Mouse (Mus musculus) liver, embryonic 12.5 days (tissue): ENCODE measurements at regions not wholly inside any gene's neighbourhood (a gene's known extent, or its start where the extent isn't known, plus 50 kb on each side); places are given as distances from the start of the nearest gene placed in this dataset.
A peak's percentile ranks its signal among the peaks of the same experiment; 100 is the strongest.

Experiments
- ATAC-seq: fragments of 200-750 bp; cut with Nextera tagmentation; 2 replicates; pipeline ENCODE4 v1.8.0; 2017; ENCODE audit warnings: moderate number of reproducible peaks, mild to moderate bottlenecking, moderate library complexity
- H3K27ac ChIP-seq: fragments of 300-500 bp; sonication (generic); 2 replicates; pipeline ENCODE4 v1.5.1; 2016; ENCODE audit warnings: mild to moderate bottlenecking
- H3K27me3 ChIP-seq: fragments of 300-500 bp; sonication (generic); replicated peaks from 2 replicates; pipeline ENCODE4 v1.6.1; 2016; ENCODE audit warnings: mild to moderate bottlenecking, moderate library complexity
- H3K36me3 ChIP-seq: fragments of 300-500 bp; sonication (generic); 2 replicates; pipeline ENCODE4 v1.6.1; 2016; ENCODE audit warnings: mild to moderate bottlenecking, moderate library complexity
- H3K4me1 ChIP-seq: fragments of 300-500 bp; sonication (generic); 2 replicates; pipeline ENCODE4 v1.6.1; 2016
- H3K4me2 ChIP-seq: fragments of 300-500 bp; sonication (generic); 2 replicates; pipeline ENCODE4 v1.6.1; 2016; ENCODE audit warnings: mild to moderate bottlenecking, moderate library complexity
- H3K4me3 ChIP-seq: fragments of 300-500 bp; sonication (generic); 2 replicates; pipeline ENCODE4 v1.5.1; 2016; ENCODE audit warnings: mild to moderate bottlenecking, moderate library complexity
- H3K9ac ChIP-seq: fragments of 300-500 bp; sonication (generic); 2 replicates; pipeline ENCODE4 v1.6.1; 2016; ENCODE audit warnings: mild to moderate bottlenecking, moderate library complexity
- H3K9me3 ChIP-seq: fragments of 300-500 bp; sonication (generic); replicated peaks from 2 replicates; pipeline ENCODE4 v1.6.1; 2016; ENCODE audit warnings: mild to moderate bottlenecking, moderate library complexity
- WGBS: fragments of 180-500 bp; shearing (Covaris S2); methylation state at CpG from one replicate; pipeline ENCODE4 v1.1.7; 2016; ENCODE audit not compliant: insufficient replicate concordance; 5-methylcytosine and 5-hydroxymethylcytosine counted together

- H3K4me1 ChIP-seq: peaks cover 6% of the 10 kb centered on the region
- H3K27me3 ChIP-seq: no peaks in the 10 kb centered on the region
- no peak overlapping the region for H3K4me3 ChIP-seq
- H3K4me2 ChIP-seq: no peak overlapping the region
- H3K36me3 ChIP-seq: no peaks in the 10 kb centered on the region
- no peak for ATAC-seq
- H3K27ac ChIP-seq: no peak overlapping the region
- H3K9me3 ChIP-seq: no peaks in the 10 kb centered on the region
- 72% methylated on average over 8 of the region's 8 CpGs for WGBS
- no peak overlapping the region for H3K9ac ChIP-seq
Observed at GRCm38 (mm10) chr15:96130531-96130930, 156.8 kb upstream of the Arid2 start.

GRCm38 (mm10) chr15:96131582-96132091 is 155.7 kb upstream of the Arid2 start:
- Histone ChIP-seq H3K4me1 (peaks cover 10% of the 10 kb centered on the region), H3K9ac (no peak overlapping the region), H3K36me3 (no peaks in the 10 kb centered on the region), H3K27me3 (no peaks in the 10 kb centered on the region), H3K4me3 (no peak overlapping the region), H3K9me3 (no peaks in the 10 kb centered on the region), H3K4me2 (no peak overlapping the region), H3K27ac (no peak overlapping the region)
- no peak for ATAC-seq

GRCm38 (mm10) chr15:96132636-96133035 is 154.7 kb upstream of the Arid2 start:
- ATAC-seq: no peak
- peaks cover 10% of the 10 kb centered on the region for H3K4me1 ChIP-seq
- H3K9ac ChIP-seq: no peak overlapping the region
- H3K27ac ChIP-seq: no peak overlapping the region
- H3K36me3 ChIP-seq: no peaks in the 10 kb centered on the region
- no peak overlapping the region for H3K4me2 ChIP-seq
- no peaks in the 10 kb centered on the region for H3K27me3 ChIP-seq
- WGBS: 53% methylated on average over 3 of the region's 3 CpGs
- H3K9me3 ChIP-seq: no peaks in the 10 kb centered on the region
- H3K4me3 ChIP-seq: no peak overlapping the region

DNA sequence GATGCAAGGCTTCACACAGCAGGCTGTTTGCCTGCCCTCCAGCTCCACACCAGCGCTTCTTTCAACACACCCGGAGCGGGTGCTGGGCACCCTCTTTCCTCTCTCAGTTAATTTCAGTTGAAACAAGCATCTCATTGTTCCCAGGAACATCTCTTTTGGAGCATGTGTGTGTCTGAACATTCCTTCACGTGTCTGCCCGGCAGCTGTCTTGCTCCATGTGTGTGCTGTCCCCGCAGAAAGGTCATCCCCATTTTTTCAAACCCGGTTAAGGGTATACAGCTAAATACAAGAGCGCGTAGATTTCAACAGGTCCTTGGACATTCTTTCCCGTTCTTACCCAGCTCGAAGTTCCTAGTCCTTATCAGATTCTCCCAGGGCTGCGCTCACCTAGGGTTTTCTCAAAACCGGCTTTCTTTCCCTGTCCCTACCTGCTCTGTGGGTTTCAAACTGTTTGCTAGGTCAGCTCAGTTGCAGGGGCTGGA is 152.0 kb upstream of the Arid2 start:
- no peak overlapping the region for H3K4me3 ChIP-seq
- peak overlapping the region; percentile 35 for H3K4me2 ChIP-seq
- no peak for ATAC-seq
- H3K36me3 ChIP-seq: no peaks in the 10 kb centered on the region
- 35% methylated on average over 13 of the region's 13 CpGs for WGBS
- no peak overlapping the region for H3K9ac ChIP-seq
- H3K9me3 ChIP-seq: no peaks in the 10 kb centered on the region
- H3K4me1 ChIP-seq: peaks cover 10% of the 10 kb centered on the region
- no peak overlapping the region for H3K27ac ChIP-seq
- H3K27me3 ChIP-seq: no peaks in the 10 kb centered on the region

- Histone ChIP-seq H3K9ac (no peak overlapping the region), H3K4me3 (no peak overlapping the region), H3K27ac (no peak overlapping the region), H3K36me3 (no peaks in the 10 kb centered on the region), H3K4me1 (peaks cover 10% of the 10 kb centered on the region), H3K4me2 (peak overlapping the region; percentile 35), H3K9me3 (no peaks in the 10 kb centered on the region), H3K27me3 (no peaks in the 10 kb centered on the region)
- 14% methylated on average over 6 of the region's 6 CpGs for WGBS
- 0 out of 2 replicates have a peak, but pooled peaks have one; percentile 37 for ATAC-seq
Observed at GRCm38 (mm10) chr15:96135816-96136215, 151.5 kb upstream of the Arid2 start.

DNA sequence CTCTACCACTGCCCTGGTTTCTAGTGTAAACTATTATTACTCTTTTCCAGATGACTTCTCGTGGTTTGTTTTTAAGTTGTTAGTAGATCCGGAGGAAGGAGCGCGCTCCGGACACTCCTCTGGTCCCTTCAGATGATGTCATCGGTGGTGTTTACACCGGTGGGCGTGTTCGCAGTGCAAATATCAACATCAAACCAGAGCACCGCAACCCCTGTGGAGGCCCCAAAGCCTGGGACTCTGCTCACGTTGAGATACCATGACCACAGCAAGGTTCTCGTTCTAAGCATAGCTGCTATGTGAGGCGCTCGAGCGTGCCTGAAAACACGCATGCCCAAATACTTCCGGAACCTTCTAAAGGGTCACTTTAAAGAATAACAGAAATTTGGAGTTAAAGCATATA is 149.8 kb upstream of the Arid2 start:
- 83% methylated on average over 17 of the region's 17 CpGs for WGBS
- no peaks in the 10 kb centered on the region for H3K27me3 ChIP-seq

GRCm38 (mm10) chr15:96137945-96138344 is 149.4 kb upstream of the Arid2 start:
- WGBS: 81% methylated on average over 3 of the region's 3 CpGs
- Histone ChIP-seq H3K27ac (no peak overlapping the region), H3K4me2 (no peak overlapping the region), H3K36me3 (no peaks in the 10 kb centered on the region), H3K9me3 (no peaks in the 10 kb centered on the region), H3K4me1 (peaks cover 10% of the 10 kb centered on the region), H3K9ac (no peak overlapping the region), H3K27me3 (no peaks in the 10 kb centered on the region), H3K4me3 (no peak overlapping the region)
- no peak for ATAC-seq

More for the DNA sequence above, 149.8 kb upstream of the Arid2 start:
- no peaks in the 10 kb centered on the region for H3K36me3 ChIP-seq
- no peak overlapping the region for H3K4me3 ChIP-seq
- H3K4me2 ChIP-seq: no peak overlapping the region
- no peak overlapping the region for H3K27ac ChIP-seq
- peaks cover 10% of the 10 kb centered on the region for H3K4me1 ChIP-seq
- no peak for ATAC-seq
- no peak overlapping the region for H3K9ac ChIP-seq
- H3K9me3 ChIP-seq: no peaks in the 10 kb centered on the region

DNA sequence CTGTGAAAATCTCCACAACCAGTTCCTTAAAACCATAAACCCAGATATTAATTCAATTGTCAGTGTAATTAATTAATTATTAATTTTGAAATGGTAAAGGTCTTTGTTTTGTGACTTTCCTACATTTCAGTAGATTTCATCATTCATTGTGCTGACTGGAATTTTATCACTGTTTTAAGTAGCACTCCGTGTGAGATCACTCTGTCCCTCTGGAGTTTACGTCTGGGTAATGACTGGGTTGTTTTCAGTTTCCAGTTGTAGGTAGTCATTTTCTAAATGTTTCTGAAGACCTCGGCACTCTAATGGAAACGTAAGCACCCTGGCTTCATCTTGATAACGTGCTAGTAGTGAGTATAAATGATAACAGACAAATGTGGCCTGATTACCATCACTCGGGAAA is 133.8 kb upstream of the Arid2 start:
- Histone ChIP-seq H3K27ac (no peak overlapping the region), H3K36me3 (no peaks in the 10 kb centered on the region), H3K4me2 (no peak overlapping the region), H3K27me3 (no peaks in the 10 kb centered on the region), H3K4me3 (no peak overlapping the region), H3K4me1 (no peaks in the 10 kb centered on the region), H3K9me3 (no peaks in the 10 kb centered on the region), H3K9ac (no peak overlapping the region)
- 61% methylated on average over 6 of the region's 6 CpGs for WGBS
- ATAC-seq: no peak

DNA sequence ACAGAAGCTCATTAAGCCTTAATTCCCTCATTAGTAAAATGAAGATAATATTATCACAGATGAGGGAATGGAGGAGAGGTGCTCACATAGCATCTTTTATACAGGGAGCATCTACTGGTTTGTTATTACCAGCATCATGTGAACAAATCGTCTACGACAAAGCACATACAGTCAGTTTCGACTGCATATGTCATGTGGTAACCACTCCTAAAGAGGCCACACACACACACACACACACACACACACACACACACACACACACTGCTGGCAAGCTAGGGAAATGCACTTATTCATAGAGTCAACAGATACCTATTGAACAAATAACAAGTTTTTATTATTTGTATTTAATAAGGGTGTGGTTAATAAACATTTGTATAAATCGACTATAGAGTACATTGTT is 129.0 kb upstream of the Arid2 start:
- 68% methylated on average over 4 of the region's 4 CpGs for WGBS
- no peak overlapping the region for H3K27ac ChIP-seq
- no peaks in the 10 kb centered on the region for H3K9me3 ChIP-seq
- no peak for ATAC-seq
- H3K4me3 ChIP-seq: no peak overlapping the region
- H3K4me1 ChIP-seq: no peaks in the 10 kb centered on the region
- no peaks in the 10 kb centered on the region for H3K27me3 ChIP-seq
- H3K4me2 ChIP-seq: no peak overlapping the region
- H3K9ac ChIP-seq: no peak overlapping the region
- no peaks in the 10 kb centered on the region for H3K36me3 ChIP-seq

DNA sequence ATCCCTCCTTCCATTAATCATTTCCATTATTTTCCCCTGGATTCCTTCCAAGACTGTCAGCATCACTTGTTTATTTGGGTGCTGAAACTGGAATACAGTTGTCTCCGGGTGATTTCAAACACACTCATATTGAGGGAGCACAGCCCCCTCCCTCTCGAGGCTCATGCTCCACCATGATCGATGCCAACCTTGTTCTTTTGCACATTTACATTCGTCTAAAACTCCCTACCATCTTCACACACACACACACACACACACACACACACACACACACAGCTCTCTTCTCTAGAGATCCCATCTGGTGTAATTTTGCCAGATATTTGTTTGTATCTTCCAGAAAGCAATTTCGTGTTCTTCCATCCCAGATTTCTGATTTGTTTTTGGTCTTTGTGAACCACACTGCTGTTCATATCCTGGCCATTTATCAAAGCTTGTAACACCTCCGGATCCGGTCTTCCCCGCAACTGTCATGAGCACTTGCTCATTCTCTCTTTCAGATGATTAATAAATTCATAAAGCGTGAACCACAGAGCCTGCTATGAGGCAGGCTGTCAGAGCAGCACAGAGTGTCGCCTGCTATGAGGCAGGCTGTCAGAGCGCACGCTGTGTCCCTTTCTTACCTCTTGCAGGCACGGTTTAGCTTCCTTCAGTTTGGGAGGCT is 122.4 kb upstream of the Arid2 start:
- no peak for ATAC-seq
- 64% methylated on average over 13 of the region's 13 CpGs for WGBS
- H3K27me3 ChIP-seq: peaks cover 6% of the 10 kb centered on the region
- H3K27ac ChIP-seq: no peak overlapping the region
- H3K9me3 ChIP-seq: no peaks in the 10 kb centered on the region
- H3K36me3 ChIP-seq: no peaks in the 10 kb centered on the region
- H3K4me3 ChIP-seq: no peak overlapping the region
- H3K4me1 ChIP-seq: no peaks in the 10 kb centered on the region
- no peak overlapping the region for H3K4me2 ChIP-seq
- no peak overlapping the region for H3K9ac ChIP-seq

DNA sequence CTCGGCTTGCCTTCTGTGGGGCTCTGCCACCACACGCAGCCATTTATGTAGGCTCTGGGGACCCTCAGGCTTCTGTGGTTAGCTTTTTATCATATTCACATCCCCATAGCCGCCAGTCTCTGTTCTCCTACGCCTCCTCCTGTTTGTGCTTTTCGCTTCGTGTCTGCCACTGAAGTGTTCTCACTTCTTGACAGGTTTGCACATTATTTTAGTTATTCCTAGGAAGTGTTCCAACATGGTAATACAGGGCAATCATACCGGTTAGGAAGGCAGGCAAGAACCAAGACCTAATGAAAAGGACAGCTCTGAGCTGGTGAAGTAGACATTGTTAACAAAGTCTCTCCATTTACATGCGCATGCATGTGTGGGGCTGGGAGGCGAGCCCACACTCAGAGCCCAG is 120.1 kb upstream of the Arid2 start:
- no peak overlapping the region for H3K9ac ChIP-seq
- 58% methylated on average over 9 of the region's 9 CpGs for WGBS
- no peaks in the 10 kb centered on the region for H3K9me3 ChIP-seq
- no peak overlapping the region for H3K4me2 ChIP-seq
- H3K36me3 ChIP-seq: no peaks in the 10 kb centered on the region
- 0 out of 2 replicates have a peak, but pooled peaks cover 3% of the 10 kb centered on the region for H3K4me1 ChIP-seq
- H3K4me3 ChIP-seq: no peak overlapping the region
- H3K27me3 ChIP-seq: peaks cover 29% of the 10 kb centered on the region
- no peak overlapping the region for H3K27ac ChIP-seq
- ATAC-seq: no peak

- Histone ChIP-seq H3K9me3 (no peaks in the 10 kb centered on the region), H3K9ac (no peak overlapping the region), H3K27me3 (peaks cover 33% of the 10 kb centered on the region), H3K4me1 (0 out of 2 replicates have a peak, but pooled peaks cover 3% of the 10 kb centered on the region), H3K36me3 (no peaks in the 10 kb centered on the region), H3K4me2 (0 out of 2 replicates have a peak overlapping the region, but pooled peaks have one; percentile 11), H3K4me3 (no peak overlapping the region), H3K27ac (no peak overlapping the region)
- no peak for ATAC-seq
- WGBS: 15% methylated on average over 15 of the region's 15 CpGs
Observed at GRCm38 (mm10) chr15:96169726-96170467, 117.4 kb upstream of the Arid2 start.
